Mouse (Mus musculus): ENCODE results near the gene Fkbpl. TPM values are rescaled to one million over a fixed set of nuclear protein-coding genes. Genes with fewer than 3 reads are reported as not detected.

The Fkbpl gene
- polyA plus RNA-seq, 1 experiment from 2014 or later = 5.6 TPM

GRCm38 (mm10) chr17:34613054-34613645 is 31.4 kb upstream of the Fkbpl start:
- Histone ChIP-seq H3K27ac (ENCODE audit: low read depth) (no peak overlapping the region; the same call in 1 of the 2 replicates), H3K4me3 (ENCODE audit: low read depth, low read length) (no peak overlapping the region), H3K27me3 (ENCODE audit: insufficient read depth, low read length) (no peaks in the 10 kb centered on the region), H3K4me2 (ENCODE audit: low read depth, low read length) (no peak overlapping the region), H3K9ac (replicated peaks) (no peak overlapping the region), H3K9me3 (ENCODE audit: low read length) (no peaks in the 10 kb centered on the region), H3K4me1 (ENCODE audit: insufficient read depth) (peaks cover 5% of the 10 kb centered on the region), H3K36me3 (replicated peaks; ENCODE audit: insufficient read depth, low read length) (peaks cover 37% of the 10 kb centered on the region)
- no peak for TF ChIP-seq CTCF (IDR thresholded peaks at IDR 0.05; ENCODE audit: low read depth)
- TF ChIP-seq EP300 (IDR thresholded peaks at IDR 0.05; ENCODE audit: low read depth) = peak; percentile 83
- 63% methylated on average over 11 of the region's 11 CpGs for WGBS (ENCODE audit: insufficient replicate concordance)
- peak; percentile 70 for ATAC-seq
- DNase-seq = no peak

GRCm38 (mm10) chr17:34613830-34614229 is 30.7 kb upstream of the Fkbpl start:
- no peak for DNase-seq
- H3K9ac ChIP-seq (replicated peaks) = no peak overlapping the region
- ATAC-seq = no peak
- no peaks in the 10 kb centered on the region for H3K4me1 ChIP-seq (ENCODE audit: insufficient read depth)
- H3K27me3 ChIP-seq (ENCODE audit: insufficient read depth, low read length) = no peaks in the 10 kb centered on the region
- H3K4me2 ChIP-seq (ENCODE audit: low read depth, low read length) = no peak overlapping the region
- 91% methylated on average over 10 of the region's 10 CpGs for WGBS (ENCODE audit: insufficient replicate concordance)
- H3K4me3 ChIP-seq (ENCODE audit: low read depth, low read length) = no peak overlapping the region
- no peaks in the 10 kb centered on the region for H3K9me3 ChIP-seq (ENCODE audit: low read length)
- TF ChIP-seq EP300 (IDR thresholded peaks at IDR 0.05; ENCODE audit: low read depth) = no peak
- H3K27ac ChIP-seq (ENCODE audit: low read depth) = no peak overlapping the region; the same call in 1 of the 2 replicates
- peaks cover 36% of the 10 kb centered on the region for H3K36me3 ChIP-seq (replicated peaks; ENCODE audit: insufficient read depth, low read length)

- no peaks in the 10 kb centered on the region for H3K27me3 ChIP-seq (ENCODE audit: insufficient read depth, low read length)
- TF ChIP-seq CTCF (IDR thresholded peaks at IDR 0.05; ENCODE audit: low read depth) = no peak
- no peak for TF ChIP-seq EP300 (IDR thresholded peaks at IDR 0.05; ENCODE audit: low read depth)
- 84% methylated on average over 6 of the region's 6 CpGs for WGBS (ENCODE audit: insufficient replicate concordance)
- no peak for ATAC-seq
- no peaks in the 10 kb centered on the region for H3K9me3 ChIP-seq (ENCODE audit: low read length)
- no peak within 1 kb of the TSS for H3K27ac ChIP-seq (ENCODE audit: low read depth)
- no peaks in the 10 kb centered on the region for H3K4me1 ChIP-seq (ENCODE audit: insufficient read depth)
- H3K4me3 ChIP-seq (ENCODE audit: low read depth, low read length) = no peak within 1 kb of the TSS
- H3K36me3 ChIP-seq (replicated peaks; ENCODE audit: insufficient read depth, low read length) = peaks cover 31% of the 10 kb centered on the region
- H3K9ac ChIP-seq (replicated peaks) = no peak within 1 kb of the TSS
- DNase-seq = no peak
- H3K4me2 ChIP-seq (ENCODE audit: low read depth, low read length) = no peak within 1 kb of the TSS
Observed at GRCm38 (mm10) chr17:34615871-34616270, 28.7 kb upstream of the Fkbpl start, which contains the start of gene Egfl8. Gene Egfl8 (minus strand): TSS chr17:34615971.

GRCm38 (mm10) chr17:34618999-34619398 is 25.6 kb upstream of the Fkbpl start:
- TF ChIP-seq CTCF (IDR thresholded peaks at IDR 0.05; ENCODE audit: low read depth) = peak; percentile 96
- TF ChIP-seq EP300 (IDR thresholded peaks at IDR 0.05; ENCODE audit: low read depth) = no peak
- Histone ChIP-seq H3K36me3 (replicated peaks; ENCODE audit: insufficient read depth, low read length) (peaks cover 20% of the 10 kb centered on the region), H3K9ac (replicated peaks) (no peak overlapping the region), H3K27ac (ENCODE audit: low read depth) (no peak overlapping the region), H3K4me3 (ENCODE audit: low read depth, low read length) (no peak overlapping the region), H3K4me1 (ENCODE audit: insufficient read depth) (no peaks in the 10 kb centered on the region), H3K27me3 (ENCODE audit: insufficient read depth, low read length) (no peaks in the 10 kb centered on the region), H3K9me3 (ENCODE audit: low read length) (no peaks in the 10 kb centered on the region), H3K4me2 (ENCODE audit: low read depth, low read length) (no peak overlapping the region)
- 12% methylated on average over 6 of the region's 6 CpGs for whole genome bisulfite sequencing (ENCODE audit: insufficient replicate concordance)
- DNase-seq (peak; percentile 81), ATAC-seq (peak; percentile 61)

- peaks cover 22% of the 10 kb centered on the region for H3K36me3 ChIP-seq (replicated peaks; ENCODE audit: insufficient read depth, low read length)
- no peaks in the 10 kb centered on the region for H3K9me3 ChIP-seq (ENCODE audit: low read length)
- ATAC-seq (peak; percentile 65), DNase-seq (no peak)
- H3K27me3 ChIP-seq (ENCODE audit: insufficient read depth, low read length) = no peaks in the 10 kb centered on the region
- H3K4me3 ChIP-seq (ENCODE audit: low read depth, low read length) = no peak overlapping the region
- no peak overlapping the region for H3K4me2 ChIP-seq (ENCODE audit: low read depth, low read length)
- H3K9ac ChIP-seq (replicated peaks) = no peak overlapping the region
- no peak for TF ChIP-seq CTCF (IDR thresholded peaks at IDR 0.05; ENCODE audit: low read depth)
- TF ChIP-seq EP300 (IDR thresholded peaks at IDR 0.05; ENCODE audit: low read depth) = no peak
- H3K4me1 ChIP-seq (ENCODE audit: insufficient read depth) = 0 out of 2 replicates have a peak, but pooled peaks cover under 1% of the 10 kb centered on the region
- 0 out of 2 replicates have a peak overlapping the region, but pooled peaks have one; percentile 3 for H3K27ac ChIP-seq (ENCODE audit: low read depth)
- 66% methylated on average over 8 of the region's 8 CpGs for WGBS (ENCODE audit: insufficient replicate concordance)
Observed at GRCm38 (mm10) chr17:34621006-34621405, 23.6 kb upstream of the Fkbpl start.

GRCm38 (mm10) chr17:34623161-34623560 is 21.4 kb upstream of the Fkbpl start:
- no peak overlapping the region for H3K4me3 ChIP-seq (ENCODE audit: low read depth, low read length)
- no peak overlapping the region for H3K9ac ChIP-seq (replicated peaks)
- H3K36me3 ChIP-seq (replicated peaks; ENCODE audit: insufficient read depth, low read length) = peaks cover 20% of the 10 kb centered on the region
- ATAC-seq (no peak), DNase-seq (no peak)
- 76% methylated on average over 9 of the region's 9 CpGs for WGBS (ENCODE audit: insufficient replicate concordance)
- H3K4me2 ChIP-seq (ENCODE audit: low read depth, low read length) = no peak overlapping the region
- H3K27ac ChIP-seq (ENCODE audit: low read depth) = no peak overlapping the region
- H3K9me3 ChIP-seq (ENCODE audit: low read length) = no peaks in the 10 kb centered on the region
- TF ChIP-seq CTCF (IDR thresholded peaks at IDR 0.05; ENCODE audit: low read depth) (peak; percentile 32; the same call in 1 of the 2 replicates), EP300 (IDR thresholded peaks at IDR 0.05; ENCODE audit: low read depth) (no peak)
- H3K4me1 ChIP-seq (ENCODE audit: insufficient read depth) = peaks cover 18% of the 10 kb centered on the region; the same call in 1 of the 2 replicates
- H3K27me3 ChIP-seq (ENCODE audit: insufficient read depth, low read length) = 0 out of 2 replicates have a peak, but pooled peaks cover under 1% of the 10 kb centered on the region

Measured in liver, postnatal 0 days (tissue).